Mouse (Mus musculus) mouse trophoblast stem cell (cell line): ENCODE measurements around the gene Ufc1.
"Not testable (repeated sequence)": the region's sequence is repeated elsewhere in the genome, so short reads cannot be mapped to it uniquely, and the experiment has no call there.

Experiments
- in situ Hi-C, 2 experiments: fragments of 300-500 bp; cut with MseI, MboI; formaldehyde crosslinking; loops; 2 replicates in 1 of 2; 3 replicates in 1 of 2; pipeline ENCODE4 v1.15.1; 2025

Gene Ufc1

GRCm38 (mm10) chr1:171248386-171249226, 46.2 kb downstream of the Ufc1 start:
- in situ Hi-C loops: no loop called here

- in situ Hi-C loops: no loop called here
These were observed 46.9 kb downstream of the Ufc1 start for GRCm38 (mm10) chr1:171247916-171248315.

GRCm38 (mm10) chr1:171247453-171247841, 47.4 kb downstream of the Ufc1 start:
- in situ Hi-C loops: no loop called here

- in situ Hi-C loops: no loop called here
These were observed 47.9 kb downstream of the Ufc1 start for GRCm38 (mm10) chr1:171246709-171247452.

GRCm38 (mm10) chr1:171245353-171245752, 49.5 kb downstream of the Ufc1 start:
- in situ Hi-C loops: no loop called here

GRCm38 (mm10) chr1:171241952-171242351, 52.9 kb downstream of the Ufc1 start:
- in situ Hi-C loops: not testable (repeated sequence)

GRCm38 (mm10) chr1:171240911-171241310, 53.9 kb downstream of the Ufc1 start:
- in situ Hi-C loops: no loop called here

GRCm38 (mm10) chr1:171239992-171240744, 54.7 kb downstream of the Ufc1 start:
- in situ Hi-C loops: no loop called here
